Mouse (Mus musculus): ENCODE results near the gene Fgf16. TPM values are rescaled to one million over a fixed set of nuclear protein-coding genes. Genes with fewer than 3 reads are reported as not detected.

Gene Fgf16
- polyA plus RNA-seq (2014; fragmentation: Nextera tagmentation; extraction: Ambion mirVana): not detected in 2 replicates

- ATAC-seq (ENCODE audit: low FRiP score): peak; percentile 38
- H3K4me3 ChIP-seq (ENCODE audit: low read depth, low read length): peak within 1 kb of the TSS; percentile 32
- H3K27me3 ChIP-seq (ENCODE audit: control insufficient read depth, insufficient read depth, low read length): peaks cover 44% of the 10 kb centered on the region
- peak within 1 kb of the TSS; percentile 53 for H3K4me2 ChIP-seq
- no peaks in the 10 kb centered on the region for H3K9me3 ChIP-seq (ENCODE audit: control insufficient read depth, low read length)
- H3K9ac ChIP-seq (ENCODE audit: low read length): no peak within 1 kb of the TSS; the same call in 1 of the 2 replicates
- H3K27ac ChIP-seq (ENCODE audit: low read depth, low read length): no peak within 1 kb of the TSS
- H3K4me1 ChIP-seq (ENCODE audit: control insufficient read depth, insufficient read depth, low read length): no peaks in the 10 kb centered on the region; the same call in 1 of the 2 replicates
- H3K36me3 ChIP-seq (ENCODE audit: control insufficient read depth, insufficient read depth, low read length): no peaks in the 10 kb centered on the region
- DNase-seq (ENCODE audit: low spot score, missing footprints): peak; percentile 89
- 15% methylated on average over 46 of the region's 86 CpGs for WGBS
Measured at GRCm38 (mm10) chrX:105764162-105765004, at the start of gene Fgf16. Fgf16 (plus strand) TSS chrX:105764279.

GRCm38 (mm10) chrX:105714740-105715139 lies 49.3 kb upstream of the Fgf16 start:
- H3K4me2 ChIP-seq: no peak overlapping the region
- no peaks in the 10 kb centered on the region for H3K4me1 ChIP-seq (ENCODE audit: control insufficient read depth, insufficient read depth, low read length)
- H3K9me3 ChIP-seq (ENCODE audit: control insufficient read depth, low read length): no peaks in the 10 kb centered on the region
- H3K36me3 ChIP-seq (ENCODE audit: control insufficient read depth, insufficient read depth, low read length): no peaks in the 10 kb centered on the region
- WGBS: 58% methylated on average over 4 of the region's 4 CpGs
- H3K9ac ChIP-seq (ENCODE audit: low read length): no peak overlapping the region
- DNase-seq (ENCODE audit: low spot score, missing footprints): no peak
- no peak overlapping the region for H3K27ac ChIP-seq (ENCODE audit: low read depth, low read length)
- ATAC-seq (ENCODE audit: low FRiP score): no peak
- no peak overlapping the region for H3K4me3 ChIP-seq (ENCODE audit: low read depth, low read length)
- H3K27me3 ChIP-seq (ENCODE audit: control insufficient read depth, insufficient read depth, low read length): peaks cover 3% of the 10 kb centered on the region

GRCm38 (mm10) chrX:105715789-105716321 lies 48.2 kb upstream of the Fgf16 start:
- Histone ChIP-seq H3K27ac (ENCODE audit: low read depth, low read length) (no peak overlapping the region), H3K4me1 (ENCODE audit: control insufficient read depth, insufficient read depth, low read length) (no peaks in the 10 kb centered on the region), H3K9ac (ENCODE audit: low read length) (no peak overlapping the region), H3K9me3 (ENCODE audit: control insufficient read depth, low read length) (no peaks in the 10 kb centered on the region), H3K27me3 (ENCODE audit: control insufficient read depth, insufficient read depth, low read length) (peaks cover 3% of the 10 kb centered on the region), H3K4me2 (no peak overlapping the region), H3K4me3 (ENCODE audit: low read depth, low read length) (no peak overlapping the region), H3K36me3 (ENCODE audit: control insufficient read depth, insufficient read depth, low read length) (no peaks in the 10 kb centered on the region)
- no peak for DNase-seq (ENCODE audit: low spot score, missing footprints)
- no peak for ATAC-seq (ENCODE audit: low FRiP score)
- 87% methylated on average over 7 of the region's 7 CpGs for WGBS

GRCm38 (mm10) chrX:105718388-105718787 lies 45.7 kb upstream of the Fgf16 start:
- no peak for ATAC-seq (ENCODE audit: low FRiP score)
- Histone ChIP-seq H3K4me2 (no peak overlapping the region), H3K9ac (ENCODE audit: low read length) (no peak overlapping the region), H3K9me3 (ENCODE audit: control insufficient read depth, low read length) (no peaks in the 10 kb centered on the region), H3K4me3 (ENCODE audit: low read depth, low read length) (no peak overlapping the region), H3K27me3 (ENCODE audit: control insufficient read depth, insufficient read depth, low read length) (peaks cover 3% of the 10 kb centered on the region), H3K27ac (ENCODE audit: low read depth, low read length) (no peak overlapping the region), H3K4me1 (ENCODE audit: control insufficient read depth, insufficient read depth, low read length) (no peaks in the 10 kb centered on the region), H3K36me3 (ENCODE audit: control insufficient read depth, insufficient read depth, low read length) (no peaks in the 10 kb centered on the region)
- 89% methylated on average over 5 of the region's 5 CpGs for WGBS
- no peak for DNase-seq (ENCODE audit: low spot score, missing footprints)

- no peak for DNase-seq (ENCODE audit: low spot score, missing footprints)
- Histone ChIP-seq H3K36me3 (ENCODE audit: control insufficient read depth, insufficient read depth, low read length) (no peaks in the 10 kb centered on the region), H3K27me3 (ENCODE audit: control insufficient read depth, insufficient read depth, low read length) (peaks cover 3% of the 10 kb centered on the region), H3K4me2 (no peak overlapping the region), H3K4me3 (ENCODE audit: low read depth, low read length) (no peak overlapping the region), H3K4me1 (ENCODE audit: control insufficient read depth, insufficient read depth, low read length) (no peaks in the 10 kb centered on the region), H3K9me3 (ENCODE audit: control insufficient read depth, low read length) (no peaks in the 10 kb centered on the region), H3K9ac (ENCODE audit: low read length) (no peak overlapping the region), H3K27ac (ENCODE audit: low read depth, low read length) (no peak overlapping the region)
- no peak for ATAC-seq (ENCODE audit: low FRiP score)
- 87% methylated on average over 5 of the region's 5 CpGs for WGBS
Measured at GRCm38 (mm10) chrX:105718943-105719342, 45.1 kb upstream of the Fgf16 start.

GRCm38 (mm10) chrX:105724174-105724573 lies 39.9 kb upstream of the Fgf16 start:
- Histone ChIP-seq H3K27me3 (ENCODE audit: control insufficient read depth, insufficient read depth, low read length) (no peaks in the 10 kb centered on the region; the same call in 1 of the 2 replicates), H3K27ac (ENCODE audit: low read depth, low read length) (no peak overlapping the region), H3K36me3 (ENCODE audit: control insufficient read depth, insufficient read depth, low read length) (no peaks in the 10 kb centered on the region), H3K4me1 (ENCODE audit: control insufficient read depth, insufficient read depth, low read length) (no peaks in the 10 kb centered on the region), H3K9me3 (ENCODE audit: control insufficient read depth, low read length) (no peaks in the 10 kb centered on the region), H3K9ac (ENCODE audit: low read length) (no peak overlapping the region), H3K4me3 (ENCODE audit: low read depth, low read length) (no peak overlapping the region), H3K4me2 (no peak overlapping the region)
- ATAC-seq (ENCODE audit: low FRiP score): no peak
- WGBS: 84% methylated on average over 7 of the region's 7 CpGs
- DNase-seq (ENCODE audit: low spot score, missing footprints): no peak

- Histone ChIP-seq H3K36me3 (ENCODE audit: control insufficient read depth, insufficient read depth, low read length) (no peaks in the 10 kb centered on the region), H3K4me2 (peak overlapping the region; percentile 53), H3K9me3 (ENCODE audit: control insufficient read depth, low read length) (no peaks in the 10 kb centered on the region), H3K9ac (ENCODE audit: low read length) (no peak overlapping the region), H3K27ac (ENCODE audit: low read depth, low read length) (no peak overlapping the region), H3K4me1 (ENCODE audit: control insufficient read depth, insufficient read depth, low read length) (no peaks in the 10 kb centered on the region; the same call in 1 of the 2 replicates), H3K4me3 (ENCODE audit: low read depth, low read length) (peak overlapping the region; percentile 32), H3K27me3 (ENCODE audit: control insufficient read depth, insufficient read depth, low read length) (peaks cover 44% of the 10 kb centered on the region)
- DNase-seq (ENCODE audit: low spot score, missing footprints) (peak; percentile 88), ATAC-seq (ENCODE audit: low FRiP score) (peak; percentile 34; the same call in 1 of the 2 replicates)
- WGBS: 18% methylated on average over 23 of the region's 23 CpGs
Measured at GRCm38 (mm10) chrX:105762847-105763527, 1.1 kb upstream of the Fgf16 start.

- 11% methylated on average over 20 of the region's 20 CpGs for WGBS
- Histone ChIP-seq H3K9me3 (ENCODE audit: control insufficient read depth, low read length) (no peaks in the 10 kb centered on the region), H3K9ac (ENCODE audit: low read length) (no peak overlapping the region; the same call in 1 of the 2 replicates), H3K27me3 (ENCODE audit: control insufficient read depth, insufficient read depth, low read length) (peaks cover 44% of the 10 kb centered on the region), H3K4me3 (ENCODE audit: low read depth, low read length) (peak overlapping the region; percentile 32), H3K4me1 (ENCODE audit: control insufficient read depth, insufficient read depth, low read length) (no peaks in the 10 kb centered on the region; the same call in 1 of the 2 replicates), H3K27ac (ENCODE audit: low read depth, low read length) (no peak overlapping the region), H3K36me3 (ENCODE audit: control insufficient read depth, insufficient read depth, low read length) (no peaks in the 10 kb centered on the region), H3K4me2 (peak overlapping the region; percentile 53)
- ATAC-seq (ENCODE audit: low FRiP score) (peak; percentile 63; the same call in 1 of the 2 replicates), DNase-seq (ENCODE audit: low spot score, missing footprints) (peak; percentile 88)
Measured at GRCm38 (mm10) chrX:105763612-105764011, 467 bp upstream of the Fgf16 start.
